Mouse (Mus musculus) heart, embryonic 12.5 days (tissue): ENCODE results near the gene Olfr1441. TPM values are rescaled to one million over a fixed set of nuclear protein-coding genes. Genes with fewer than 3 reads are reported as not detected.

ENCODE experiments used
- ATAC-seq: fragments of 200-750 bp; cut with Nextera tagmentation; 2 replicates; pipeline ENCODE4 v1.8.0; 2017; ENCODE audit warnings: moderate TSS enrichment, moderate library complexity; ENCODE audit not compliant: insufficient number of reproducible peaks, low FRiP score
- H3K27ac ChIP-seq: fragments of 300-500 bp; sonication (generic); 2 replicates; pipeline ENCODE4 v1.5.1; 2016; ENCODE audit warnings: mild to moderate bottlenecking, moderate library complexity; ENCODE audit not compliant: poor library complexity, severe bottlenecking
- H3K27me3 ChIP-seq: fragments of 300-500 bp; sonication (generic); replicated peaks from 2 replicates; pipeline ENCODE4 v1.6.1; 2016; ENCODE audit warnings: mild to moderate bottlenecking, moderate library complexity
- H3K36me3 ChIP-seq: fragments of 300-500 bp; sonication (generic); 2 replicates; pipeline ENCODE4 v1.6.1; 2016; ENCODE audit warnings: mild to moderate bottlenecking, moderate library complexity
- H3K4me1 ChIP-seq: fragments of 300-500 bp; sonication (generic); replicated peaks from 2 replicates; pipeline ENCODE4 v1.6.1; 2016; ENCODE audit warnings: mild to moderate bottlenecking
- H3K4me2 ChIP-seq: fragments of 300-500 bp; sonication (generic); 2 replicates; pipeline ENCODE4 v1.6.1; 2016; ENCODE audit warnings: mild to moderate bottlenecking, moderate library complexity
- H3K4me3 ChIP-seq: fragments of 300-500 bp; sonication (generic); 2 replicates; pipeline ENCODE4 v1.5.1; 2016; ENCODE audit warnings: mild to moderate bottlenecking
- H3K9ac ChIP-seq: fragments of 300-500 bp; sonication (generic); 2 replicates; pipeline ENCODE4 v1.6.1; 2016; ENCODE audit warnings: mild to moderate bottlenecking, moderate library complexity
- H3K9me3 ChIP-seq: fragments of 300-500 bp; sonication (generic); replicated peaks from 2 replicates; pipeline ENCODE4 v1.6.1; 2016; ENCODE audit warnings: mild to moderate bottlenecking, moderate library complexity
- WGBS: fragments of 180-500 bp; shearing (Covaris S2); methylation state at CpG from one replicate; pipeline ENCODE4 v1.1.7; 2016; 5-methylcytosine and 5-hydroxymethylcytosine counted together
- polyA plus RNA-seq: library from polyadenylated mRNA; unstranded; fragments of >200 nt; fragmentation: Nextera tagmentation; extraction: Ambion mirVana; gene quantifications from 2 replicates; pipeline ENCODE4 v1.2.1, GENCODE M21; 2016

The Olfr1441 gene
- not detected in 2 replicates for polyA plus RNA-seq

- no peak within 1 kb of the TSS for H3K4me3 ChIP-seq
- H3K4me2 ChIP-seq = no peak within 1 kb of the TSS
- ATAC-seq = no peak
Observed at GRCm38 (mm10) chr19:12417361-12417760, at the start of gene Olfr1441. Olfr1441 (plus strand) TSS chr19:12417433.

GRCm38 (mm10) chr19:12373004-12373403 lies 44.2 kb upstream of the Olfr1441 start:
- H3K9me3 ChIP-seq = no peaks in the 10 kb centered on the region
- H3K36me3 ChIP-seq = no peaks in the 10 kb centered on the region
- no peak overlapping the region for H3K4me2 ChIP-seq
- H3K4me1 ChIP-seq = no peaks in the 10 kb centered on the region
- no peak overlapping the region for H3K9ac ChIP-seq
- H3K27me3 ChIP-seq = no peaks in the 10 kb centered on the region
- H3K27ac ChIP-seq = no peak overlapping the region
- 63% methylated on average over 3 of the region's 3 CpGs for WGBS
- H3K4me3 ChIP-seq = no peak overlapping the region
- no peak for ATAC-seq

More at GRCm38 (mm10) chr19:12417361-12417760, at the start of gene Olfr1441:
- no peaks in the 10 kb centered on the region for H3K9me3 ChIP-seq
- H3K36me3 ChIP-seq = no peaks in the 10 kb centered on the region
- no peak within 1 kb of the TSS for H3K9ac ChIP-seq
- H3K27ac ChIP-seq = no peak within 1 kb of the TSS
- H3K27me3 ChIP-seq = no peaks in the 10 kb centered on the region
- H3K4me1 ChIP-seq = no peaks in the 10 kb centered on the region

GRCm38 (mm10) chr19:12374465-12375025 lies 42.7 kb upstream of the Olfr1441 start:
- H3K4me2 ChIP-seq = no peak overlapping the region
- H3K9me3 ChIP-seq = no peaks in the 10 kb centered on the region
- WGBS = 64% methylated on average over 2 of the region's 2 CpGs
- no peaks in the 10 kb centered on the region for H3K4me1 ChIP-seq
- H3K36me3 ChIP-seq = no peaks in the 10 kb centered on the region
- no peak overlapping the region for H3K27ac ChIP-seq
- ATAC-seq = no peak
- H3K27me3 ChIP-seq = no peaks in the 10 kb centered on the region
- no peak overlapping the region for H3K9ac ChIP-seq
- H3K4me3 ChIP-seq = no peak overlapping the region

GRCm38 (mm10) chr19:12386979-12387378 lies 30.3 kb upstream of the Olfr1441 start, which contains the start of gene Olfr1440:
Olfr1440 (plus strand) TSS chr19:12387279.
- no peaks in the 10 kb centered on the region for H3K36me3 ChIP-seq
- ATAC-seq = no peak
- H3K9me3 ChIP-seq = 0 out of 2 replicates have a peak, but pooled peaks cover 5% of the 10 kb centered on the region
- no peak within 1 kb of the TSS for H3K4me2 ChIP-seq
- WGBS = 64% methylated on average over 2 of the region's 2 CpGs
- no peak within 1 kb of the TSS for H3K27ac ChIP-seq
- no peaks in the 10 kb centered on the region for H3K4me1 ChIP-seq
- no peak within 1 kb of the TSS for H3K9ac ChIP-seq
- H3K4me3 ChIP-seq = no peak within 1 kb of the TSS
- no peaks in the 10 kb centered on the region for H3K27me3 ChIP-seq

- Histone ChIP-seq H3K9ac (no peak overlapping the region), H3K36me3 (no peaks in the 10 kb centered on the region), H3K9me3 (no peaks in the 10 kb centered on the region), H3K27me3 (no peaks in the 10 kb centered on the region), H3K4me2 (no peak overlapping the region), H3K4me1 (no peaks in the 10 kb centered on the region), H3K27ac (no peak overlapping the region), H3K4me3 (no peak overlapping the region)
- ATAC-seq = no peak
Observed at GRCm38 (mm10) chr19:12413737-12414136, 3.5 kb upstream of the Olfr1441 start.

GRCm38 (mm10) chr19:12418312-12418711 lies 1.1 kb downstream of the Olfr1441 start:
- H3K4me3 ChIP-seq = no peak overlapping the region
- 64% methylated on average over 3 of the region's 3 CpGs for WGBS
- no peak for ATAC-seq

GRCm38 (mm10) chr19:12420555-12420954 lies 3.3 kb downstream of the Olfr1441 start:
- no peaks in the 10 kb centered on the region for H3K36me3 ChIP-seq
- no peaks in the 10 kb centered on the region for H3K27me3 ChIP-seq
- no peak overlapping the region for H3K27ac ChIP-seq
- H3K9ac ChIP-seq = no peak overlapping the region
- 70% methylated on average over 6 of the region's 6 CpGs for WGBS
- ATAC-seq = no peak
- H3K9me3 ChIP-seq = no peaks in the 10 kb centered on the region
- H3K4me2 ChIP-seq = no peak overlapping the region
- H3K4me3 ChIP-seq = no peak overlapping the region
- no peaks in the 10 kb centered on the region for H3K4me1 ChIP-seq

More at GRCm38 (mm10) chr19:12418312-12418711, 1.1 kb downstream of the Olfr1441 start:
- Histone ChIP-seq H3K4me1 (no peaks in the 10 kb centered on the region), H3K4me2 (no peak overlapping the region), H3K9me3 (no peaks in the 10 kb centered on the region), H3K9ac (no peak overlapping the region), H3K27ac (no peak overlapping the region), H3K36me3 (no peaks in the 10 kb centered on the region), H3K27me3 (no peaks in the 10 kb centered on the region)

- ATAC-seq = no peak
- Histone ChIP-seq H3K4me2 (no peak overlapping the region), H3K27ac (no peak overlapping the region), H3K36me3 (no peaks in the 10 kb centered on the region), H3K9ac (no peak overlapping the region), H3K9me3 (no peaks in the 10 kb centered on the region), H3K27me3 (no peaks in the 10 kb centered on the region), H3K4me1 (no peaks in the 10 kb centered on the region), H3K4me3 (no peak overlapping the region)
- WGBS = 77% methylated on average over 1 of the region's 1 CpGs
Observed at GRCm38 (mm10) chr19:12421680-12422079, 4.4 kb downstream of the Olfr1441 start.

GRCm38 (mm10) chr19:12427101-12427500 lies 9.9 kb downstream of the Olfr1441 start:
- Histone ChIP-seq H3K4me1 (no peaks in the 10 kb centered on the region), H3K4me3 (no peak overlapping the region), H3K4me2 (no peak overlapping the region), H3K9me3 (no peaks in the 10 kb centered on the region), H3K36me3 (no peaks in the 10 kb centered on the region), H3K9ac (no peak overlapping the region), H3K27me3 (no peaks in the 10 kb centered on the region), H3K27ac (no peak overlapping the region)
- WGBS = 80% methylated on average over 5 of the region's 5 CpGs
- ATAC-seq = no peak

- Histone ChIP-seq H3K27me3 (no peaks in the 10 kb centered on the region), H3K4me2 (no peak within 1 kb of the TSS), H3K4me1 (no peaks in the 10 kb centered on the region), H3K9ac (no peak within 1 kb of the TSS), H3K4me3 (no peak within 1 kb of the TSS), H3K36me3 (no peaks in the 10 kb centered on the region), H3K9me3 (no peaks in the 10 kb centered on the region), H3K27ac (no peak within 1 kb of the TSS)
- WGBS = 85% methylated on average over 6 of the region's 6 CpGs
- no peak for ATAC-seq
Observed at GRCm38 (mm10) chr19:12427605-12428004, 10.4 kb downstream of the Olfr1441 start, which contains the start of gene Pfpl. Pfpl (plus strand) TSS chr19:12427905.

- Histone ChIP-seq H3K9ac (no peak overlapping the region), H3K27ac (no peak overlapping the region), H3K9me3 (no peaks in the 10 kb centered on the region), H3K4me3 (no peak overlapping the region), H3K4me1 (no peaks in the 10 kb centered on the region), H3K36me3 (no peaks in the 10 kb centered on the region), H3K4me2 (no peak overlapping the region), H3K27me3 (no peaks in the 10 kb centered on the region)
- no peak for ATAC-seq
- WGBS = 4% methylated on average over 2 of the region's 2 CpGs
Observed at GRCm38 (mm10) chr19:12433033-12433432, 15.8 kb downstream of the Olfr1441 start.

GRCm38 (mm10) chr19:12435011-12435416 lies 17.8 kb downstream of the Olfr1441 start:
- Histone ChIP-seq H3K9me3 (no peaks in the 10 kb centered on the region), H3K27me3 (no peaks in the 10 kb centered on the region), H3K4me2 (no peak overlapping the region), H3K36me3 (no peaks in the 10 kb centered on the region), H3K4me1 (no peaks in the 10 kb centered on the region), H3K4me3 (no peak overlapping the region), H3K9ac (no peak overlapping the region), H3K27ac (no peak overlapping the region)
- WGBS = 72% methylated on average over 4 of the region's 4 CpGs
- no peak for ATAC-seq
